Mouse (Mus musculus) macrophage (primary cell): ENCODE data around the gene Rab11fip4. TPM values are rescaled to one million over a fixed set of nuclear protein-coding genes. Genes with fewer than 3 reads are reported as not detected.

Experiments
- H3K27ac ChIP-seq: fragments of 350-480 bp; formaldehyde crosslinking; 2 replicates; pipeline ENCODE4 v1.9.0; 2021
- H3K36me3 ChIP-seq: fragments of 350-480 bp; formaldehyde crosslinking; 2 replicates; pipeline ENCODE4 v1.9.0; 2021; ENCODE audit errors: inconsistent target
- H3K4me3 ChIP-seq: fragments of 350-480 bp; formaldehyde crosslinking; 2 replicates; pipeline ENCODE4 v1.9.0; 2021; ENCODE audit errors: inconsistent target
- H3K79me2 ChIP-seq: fragments of 350-480 bp; formaldehyde crosslinking; 2 replicates; pipeline ENCODE4 v1.9.0; 2021; ENCODE audit errors: inconsistent target
- WGBS: methylation state at CpG from one replicate; pipeline ENCODE4 v1.1.7; 2026; ENCODE audit warnings: inconsistent platforms; ENCODE audit not compliant: missing documents; 5-methylcytosine and 5-hydroxymethylcytosine counted together
- polyA plus RNA-seq: library from polyadenylated mRNA; stranded (reverse); fragments of 250-400 nt; gene quantifications from 3 replicates; pipeline ENCODE4 v1.2.4, GENCODE M21; 2018; ENCODE audit warnings: inconsistent platforms

The Rab11fip4 gene
- polyA plus RNA-seq, 1 experiment from 2014 or later = 0.17 TPM

- Histone ChIP-seq H3K36me3 (no peaks in the 10 kb centered on the region), H3K79me2 (no peaks in the 10 kb centered on the region), H3K27ac (no peak overlapping the region), H3K4me3 (no peak overlapping the region)
- whole genome bisulfite sequencing = 58% methylated on average over 13 of the region's 13 CpGs
These were observed 138.4 kb downstream of the Rab11fip4 start for GRCm38 (mm10) chr11:79729231-79730047.

GRCm38 (mm10) chr11:79730462-79730861, 139.4 kb downstream of the Rab11fip4 start:
- no peak overlapping the region for H3K27ac ChIP-seq
- no peak overlapping the region for H3K4me3 ChIP-seq
- no peaks in the 10 kb centered on the region for H3K36me3 ChIP-seq
- 85% methylated on average over 2 of the region's 2 CpGs for WGBS
- no peaks in the 10 kb centered on the region for H3K79me2 ChIP-seq

GRCm38 (mm10) chr11:79731476-79731875, 140.5 kb downstream of the Rab11fip4 start:
- Histone ChIP-seq H3K79me2 (no peaks in the 10 kb centered on the region), H3K4me3 (no peak overlapping the region), H3K27ac (no peak overlapping the region), H3K36me3 (no peaks in the 10 kb centered on the region)
- WGBS = 93% methylated on average over 5 of the region's 5 CpGs

GRCm38 (mm10) chr11:79733013-79733412, 142.0 kb downstream of the Rab11fip4 start:
- Histone ChIP-seq H3K36me3 (no peaks in the 10 kb centered on the region), H3K79me2 (no peaks in the 10 kb centered on the region), H3K27ac (no peak overlapping the region), H3K4me3 (no peak overlapping the region)
- 100% methylated on average over 6 of the region's 6 CpGs for WGBS

- H3K4me3 ChIP-seq = no peak overlapping the region
These were observed 145.4 kb downstream of the Rab11fip4 start for GRCm38 (mm10) chr11:79736232-79737006.

GRCm38 (mm10) chr11:79737126-79737697, 146.2 kb downstream of the Rab11fip4 start:
- no peak overlapping the region for H3K27ac ChIP-seq
- no peak overlapping the region for H3K4me3 ChIP-seq
- WGBS = 91% methylated on average over 11 of the region's 12 CpGs
- no peaks in the 10 kb centered on the region for H3K79me2 ChIP-seq
- no peaks in the 10 kb centered on the region for H3K36me3 ChIP-seq

More at GRCm38 (mm10) chr11:79736232-79737006, 145.4 kb downstream of the Rab11fip4 start:
- 93% methylated on average over 14 of the region's 15 CpGs for WGBS
- Histone ChIP-seq H3K27ac (no peak overlapping the region), H3K79me2 (no peaks in the 10 kb centered on the region), H3K36me3 (no peaks in the 10 kb centered on the region)

GRCm38 (mm10) chr11:79737865-79738502, 147.0 kb downstream of the Rab11fip4 start:
- WGBS = 92% methylated on average over 6 of the region's 6 CpGs
- Histone ChIP-seq H3K4me3 (no peak overlapping the region), H3K79me2 (no peaks in the 10 kb centered on the region), H3K27ac (no peak overlapping the region), H3K36me3 (no peaks in the 10 kb centered on the region)

- 52% methylated on average over 19 of the region's 19 CpGs for WGBS
- no peaks in the 10 kb centered on the region for H3K36me3 ChIP-seq
These were observed 147.9 kb downstream of the Rab11fip4 start for GRCm38 (mm10) chr11:79738725-79739558.

GRCm38 (mm10) chr11:79740740-79741512, 149.9 kb downstream of the Rab11fip4 start:
- no peaks in the 10 kb centered on the region for H3K79me2 ChIP-seq
- no peaks in the 10 kb centered on the region for H3K36me3 ChIP-seq
- H3K27ac ChIP-seq = no peak overlapping the region
- 92% methylated on average over 8 of the region's 10 CpGs for WGBS
- H3K4me3 ChIP-seq = no peak overlapping the region

More at GRCm38 (mm10) chr11:79738725-79739558, 147.9 kb downstream of the Rab11fip4 start:
- Histone ChIP-seq H3K27ac (no peak overlapping the region), H3K4me3 (no peak overlapping the region), H3K79me2 (no peaks in the 10 kb centered on the region)

GRCm38 (mm10) chr11:79746552-79747102, 155.6 kb downstream of the Rab11fip4 start:
- Histone ChIP-seq H3K27ac (no peak overlapping the region), H3K36me3 (no peaks in the 10 kb centered on the region), H3K79me2 (no peaks in the 10 kb centered on the region), H3K4me3 (no peak overlapping the region)
- WGBS = 92% methylated on average over 11 of the region's 11 CpGs
